Mouse (Mus musculus): ENCODE measurements around the gene 1500011B03Rik. TPM values are rescaled to one million over a fixed set of nuclear protein-coding genes. Genes with fewer than 3 reads are reported as not detected.

The 1500011B03Rik gene
- total and polyA plus RNA-seq, 2 experiments from 2014 or later: 31.3 to 37.2 TPM

DNA sequence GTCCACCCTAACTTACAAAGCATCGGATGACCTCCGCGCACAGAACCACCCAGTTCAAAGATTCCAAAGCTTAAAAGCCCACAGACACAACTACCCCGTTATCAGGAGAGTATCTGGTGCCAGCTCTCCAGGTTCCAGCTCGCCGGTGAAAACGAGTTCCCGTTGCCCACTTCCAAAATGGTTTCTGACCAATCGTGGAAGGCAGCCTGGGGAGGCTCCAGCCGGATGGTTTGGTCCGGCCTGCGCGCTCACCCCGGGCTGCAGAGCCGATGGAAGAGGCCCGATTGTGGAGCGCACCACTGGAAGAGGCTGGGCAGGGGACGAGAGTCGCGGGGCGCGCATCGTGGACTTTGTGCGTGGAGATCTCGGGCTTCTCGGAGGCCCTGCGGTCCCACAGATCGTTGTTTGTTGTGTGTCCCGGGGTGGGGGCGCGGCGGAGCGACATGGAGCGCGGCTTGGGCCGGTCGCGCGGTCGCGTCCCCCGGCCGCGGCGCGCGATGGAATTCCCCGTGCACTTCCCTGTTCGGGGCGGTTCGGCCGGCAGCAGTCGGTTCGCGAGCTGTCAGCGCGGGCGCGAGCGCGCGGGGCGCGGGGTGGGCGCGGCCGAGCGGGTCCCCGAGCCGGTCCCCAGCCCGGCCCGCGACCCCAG lies 48.7 kb downstream of the 1500011B03Rik start, which contains the start of gene Ankrd13a:
Ankrd13a (plus strand) TSS at position 275 of the 649 bp plus-strand sequence.
- Histone ChIP-seq H3K27ac (ENCODE audit: low read depth) (peak within 1 kb of the TSS; percentile 92), H3K4me1 (ENCODE audit: control insufficient read depth, insufficient read depth) (peaks cover 28% of the 10 kb centered on the region), H3K9me3 (replicated peaks; ENCODE audit: control insufficient read depth, low read length) (no peaks in the 10 kb centered on the region), H3K4me2 (ENCODE audit: low read depth, low read length) (peak within 1 kb of the TSS; percentile 89), H3K9ac (replicated peaks; ENCODE audit: low read depth, low read length) (peak within 1 kb of the TSS; percentile 95), H3K36me3 (replicated peaks; ENCODE audit: control insufficient read depth, insufficient read depth, low read length) (no peaks in the 10 kb centered on the region), H3K4me3 (ENCODE audit: low read depth, low read length) (peak within 1 kb of the TSS; percentile 98), H3K27me3 (ENCODE audit: control insufficient read depth, insufficient read depth, low read length) (no peaks in the 10 kb centered on the region)
- DNase-seq (ENCODE audit: low spot score) (peak; percentile 94), ATAC-seq (ENCODE audit: insufficient read depth, low read depth) (peak; percentile 82)
- under 1% methylated on average over 36 of the region's 73 CpGs for WGBS
- peak; percentile 48; the same call in 1 of the 2 replicates for TF ChIP-seq EP300 (IDR thresholded peaks at IDR 0.05; ENCODE audit: low read depth)
- no peak for TF ChIP-seq CTCF (IDR thresholded peaks at IDR 0.05; ENCODE audit: low read depth)

GRCm38 (mm10) chr5:114773780-114774179 lies 49.5 kb downstream of the 1500011B03Rik start:
- DNase-seq (ENCODE audit: low spot score): no peak
- no peaks in the 10 kb centered on the region for H3K27me3 ChIP-seq (ENCODE audit: control insufficient read depth, insufficient read depth, low read length)
- H3K9me3 ChIP-seq (replicated peaks; ENCODE audit: control insufficient read depth, low read length): no peaks in the 10 kb centered on the region
- ATAC-seq (ENCODE audit: insufficient read depth, low read depth): no peak
- H3K4me3 ChIP-seq (ENCODE audit: low read depth, low read length): peak overlapping the region; percentile 98
- TF ChIP-seq CTCF (IDR thresholded peaks at IDR 0.05; ENCODE audit: low read depth) (no peak), EP300 (IDR thresholded peaks at IDR 0.05; ENCODE audit: low read depth) (no peak)
- H3K4me2 ChIP-seq (ENCODE audit: low read depth, low read length): peak overlapping the region; percentile 89
- no peaks in the 10 kb centered on the region for H3K36me3 ChIP-seq (replicated peaks; ENCODE audit: control insufficient read depth, insufficient read depth, low read length)
- H3K4me1 ChIP-seq (ENCODE audit: control insufficient read depth, insufficient read depth): peaks cover 28% of the 10 kb centered on the region
- WGBS: 1% methylated on average over 11 of the region's 11 CpGs
- H3K27ac ChIP-seq (ENCODE audit: low read depth): peak overlapping the region; percentile 92
- peak overlapping the region; percentile 95 for H3K9ac ChIP-seq (replicated peaks; ENCODE audit: low read depth, low read length)

- DNase-seq (ENCODE audit: low spot score) (peak; percentile 97), ATAC-seq (ENCODE audit: insufficient read depth, low read depth) (peak; percentile 86)
- Histone ChIP-seq H3K4me3 (ENCODE audit: low read depth, low read length) (peak overlapping the region; percentile 98), H3K9ac (replicated peaks; ENCODE audit: low read depth, low read length) (peak overlapping the region; percentile 98), H3K27ac (ENCODE audit: low read depth) (peak overlapping the region; percentile 92), H3K9me3 (replicated peaks; ENCODE audit: control insufficient read depth, low read length) (no peaks in the 10 kb centered on the region), H3K27me3 (ENCODE audit: control insufficient read depth, insufficient read depth, low read length) (no peaks in the 10 kb centered on the region), H3K4me1 (ENCODE audit: control insufficient read depth, insufficient read depth) (peaks cover 28% of the 10 kb centered on the region), H3K4me2 (ENCODE audit: low read depth, low read length) (peak overlapping the region; percentile 89), H3K36me3 (replicated peaks; ENCODE audit: control insufficient read depth, insufficient read depth, low read length) (no peaks in the 10 kb centered on the region)
- TF ChIP-seq EP300 (IDR thresholded peaks at IDR 0.05; ENCODE audit: low read depth) (no peak), CTCF (IDR thresholded peaks at IDR 0.05; ENCODE audit: low read depth) (no peak)
- WGBS: under 1% methylated on average over 39 of the region's 52 CpGs
Observed at GRCm38 (mm10) chr5:114773211-114773710, 50.0 kb downstream of the 1500011B03Rik start.

GRCm38 (mm10) chr5:114772456-114773203 lies 50.6 kb downstream of the 1500011B03Rik start:
- DNase-seq (ENCODE audit: low spot score) (peak; percentile 37), ATAC-seq (ENCODE audit: insufficient read depth, low read depth) (peak; percentile 49)
- no peaks in the 10 kb centered on the region for H3K9me3 ChIP-seq (replicated peaks; ENCODE audit: control insufficient read depth, low read length)
- peak overlapping the region; percentile 92 for H3K27ac ChIP-seq (ENCODE audit: low read depth)
- peak overlapping the region; percentile 89 for H3K4me2 ChIP-seq (ENCODE audit: low read depth, low read length)
- H3K9ac ChIP-seq (replicated peaks; ENCODE audit: low read depth, low read length): peak overlapping the region; percentile 98
- TF ChIP-seq EP300 (IDR thresholded peaks at IDR 0.05; ENCODE audit: low read depth) (no peak), CTCF (IDR thresholded peaks at IDR 0.05; ENCODE audit: low read depth) (no peak)
- peak overlapping the region; percentile 98 for H3K4me3 ChIP-seq (ENCODE audit: low read depth, low read length)
- H3K27me3 ChIP-seq (ENCODE audit: control insufficient read depth, insufficient read depth, low read length): no peaks in the 10 kb centered on the region
- H3K4me1 ChIP-seq (ENCODE audit: control insufficient read depth, insufficient read depth): peaks cover 28% of the 10 kb centered on the region
- no peaks in the 10 kb centered on the region for H3K36me3 ChIP-seq (replicated peaks; ENCODE audit: control insufficient read depth, insufficient read depth, low read length)
- WGBS: 1% methylated on average over 28 of the region's 57 CpGs

GRCm38 (mm10) chr5:114771796-114772195 lies 51.5 kb downstream of the 1500011B03Rik start:
- H3K27ac ChIP-seq (ENCODE audit: low read depth): peak overlapping the region; percentile 92

More at GRCm38 (mm10) chr5:114771796-114772195, 51.5 kb downstream of the 1500011B03Rik start:
- Histone ChIP-seq H3K9me3 (replicated peaks; ENCODE audit: control insufficient read depth, low read length) (no peaks in the 10 kb centered on the region), H3K4me1 (ENCODE audit: control insufficient read depth, insufficient read depth) (peaks cover 28% of the 10 kb centered on the region), H3K9ac (replicated peaks; ENCODE audit: low read depth, low read length) (0 out of 2 replicates have a peak overlapping the region, but pooled peaks have one; percentile 98), H3K27me3 (ENCODE audit: control insufficient read depth, insufficient read depth, low read length) (no peaks in the 10 kb centered on the region), H3K36me3 (replicated peaks; ENCODE audit: control insufficient read depth, insufficient read depth, low read length) (0 out of 2 replicates have a peak, but pooled peaks cover 5% of the 10 kb centered on the region), H3K4me2 (ENCODE audit: low read depth, low read length) (peak overlapping the region; percentile 89), H3K4me3 (ENCODE audit: low read depth, low read length) (peak overlapping the region; percentile 98)
- DNase-seq (ENCODE audit: low spot score) (no peak), ATAC-seq (ENCODE audit: insufficient read depth, low read depth) (no peak)
- TF ChIP-seq EP300 (IDR thresholded peaks at IDR 0.05; ENCODE audit: low read depth) (no peak), CTCF (IDR thresholded peaks at IDR 0.05; ENCODE audit: low read depth) (no peak)
- 63% methylated on average over 8 of the region's 8 CpGs for WGBS

Data from heart, postnatal 0 days (tissue).